Mouse (Mus musculus): ENCODE data around the gene Otub1. TPM values are rescaled to one million over a fixed set of nuclear protein-coding genes. Genes with fewer than 3 reads are reported as not detected.

Otub1 gene
- polyA plus RNA-seq, 1 experiment, result 176 TPM

DNA sequence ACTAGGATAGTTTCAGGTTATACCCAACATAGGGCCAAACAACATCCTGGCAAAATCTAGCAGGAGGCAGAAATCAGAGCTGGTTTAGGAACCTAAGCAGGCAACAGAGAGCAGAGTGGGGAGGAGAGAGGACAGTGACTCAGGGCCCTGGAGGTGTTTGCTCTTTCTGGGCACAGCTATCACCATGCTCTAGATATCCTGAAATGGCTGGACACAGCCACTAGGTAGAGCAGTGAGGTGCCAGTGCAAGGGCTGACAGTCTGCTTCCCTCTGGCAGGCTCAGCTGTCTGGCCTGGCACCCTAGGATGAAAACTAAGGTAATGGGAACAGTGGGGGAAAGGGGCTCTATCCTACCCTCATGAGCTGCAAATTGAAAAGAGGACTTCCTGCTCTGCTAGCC lies 17.4 kb upstream of the Otub1 start:
- Histone ChIP-seq H3K4me1 (replicated peaks; ENCODE audit: control insufficient read depth, insufficient read depth, low read length) (no peaks in the 10 kb centered on the region), H3K27ac (ENCODE audit: control insufficient read depth, insufficient read depth, low read length) (no peak overlapping the region), H3K36me3 (ENCODE audit: control insufficient read depth, insufficient read depth, low read length) (peaks cover 14% of the 10 kb centered on the region; the same call in 1 of the 2 replicates), H3K27me3 (ENCODE audit: control insufficient read depth, insufficient read depth, low read length) (no peaks in the 10 kb centered on the region), H3K4me3 (ENCODE audit: control insufficient read depth, insufficient read depth, low read length) (no peak overlapping the region)
- TF ChIP-seq CTCF (IDR thresholded peaks at IDR 0.05; ENCODE audit: borderline replicate concordance, control insufficient read depth, extremely low read depth, insufficient read depth, low read length, poor library complexity) (no peak), POLR2A (IDR thresholded peaks at IDR 0.05; ENCODE audit: control insufficient read depth, extremely low read depth, insufficient read depth, low read length, poor library complexity) (no peak)
- DNase-seq, result no peak

DNA sequence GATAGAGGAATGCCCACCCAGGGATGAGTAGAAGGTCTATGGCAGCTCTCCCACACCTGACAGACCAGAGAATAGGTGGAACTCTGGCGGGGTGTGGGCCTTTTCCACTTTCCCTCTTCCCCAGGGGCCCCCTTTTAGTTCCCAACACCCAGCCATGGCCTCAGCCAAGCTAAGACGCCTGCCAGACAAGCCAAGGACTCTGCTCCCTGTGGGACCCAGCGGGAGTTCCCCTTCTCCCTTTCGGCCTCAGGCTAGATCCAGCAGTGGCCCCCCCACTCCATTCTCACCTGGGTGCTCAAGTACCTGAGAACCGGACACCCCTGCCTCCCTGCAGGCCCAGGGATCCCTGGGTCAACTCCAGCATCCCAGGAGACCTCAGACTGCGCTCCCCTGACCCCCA lies 16.1 kb upstream of the Otub1 start:
- H3K27ac ChIP-seq (ENCODE audit: control insufficient read depth, insufficient read depth, low read length), result no peak overlapping the region
- H3K27me3 ChIP-seq (ENCODE audit: control insufficient read depth, insufficient read depth, low read length), result no peaks in the 10 kb centered on the region
- no peak overlapping the region for H3K4me3 ChIP-seq (ENCODE audit: control insufficient read depth, insufficient read depth, low read length)
- 0 out of 2 replicates have a peak, but pooled peaks cover 3% of the 10 kb centered on the region for H3K36me3 ChIP-seq (ENCODE audit: control insufficient read depth, insufficient read depth, low read length)
- DNase-seq, result no peak
- TF ChIP-seq CTCF (IDR thresholded peaks at IDR 0.05; ENCODE audit: borderline replicate concordance, control insufficient read depth, extremely low read depth, insufficient read depth, low read length, poor library complexity) (no peak), POLR2A (IDR thresholded peaks at IDR 0.05; ENCODE audit: control insufficient read depth, extremely low read depth, insufficient read depth, low read length, poor library complexity) (no peak)
- 90% methylated on average over 6 of the region's 6 CpGs for WGBS
- peaks cover 4% of the 10 kb centered on the region for H3K4me1 ChIP-seq (replicated peaks; ENCODE audit: control insufficient read depth, insufficient read depth, low read length)

GRCm38 (mm10) chr19:7218753-7219152 lies 12.6 kb upstream of the Otub1 start:
- Histone ChIP-seq H3K27ac (ENCODE audit: control insufficient read depth, insufficient read depth, low read length) (no peak overlapping the region), H3K4me3 (ENCODE audit: control insufficient read depth, insufficient read depth, low read length) (no peak overlapping the region), H3K27me3 (ENCODE audit: control insufficient read depth, insufficient read depth, low read length) (no peaks in the 10 kb centered on the region), H3K4me1 (replicated peaks; ENCODE audit: control insufficient read depth, insufficient read depth, low read length) (peaks cover 15% of the 10 kb centered on the region), H3K36me3 (ENCODE audit: control insufficient read depth, insufficient read depth, low read length) (peaks cover 4% of the 10 kb centered on the region; the same call in 1 of the 2 replicates)
- no peak for DNase-seq
- no peak for TF ChIP-seq POLR2A (IDR thresholded peaks at IDR 0.05; ENCODE audit: control insufficient read depth, extremely low read depth, insufficient read depth, low read length, poor library complexity)
- no peak for TF ChIP-seq CTCF (IDR thresholded peaks at IDR 0.05; ENCODE audit: borderline replicate concordance, control insufficient read depth, extremely low read depth, insufficient read depth, low read length, poor library complexity)
- 98% methylated on average over 5 of the region's 5 CpGs for WGBS

- Histone ChIP-seq H3K36me3 (ENCODE audit: control insufficient read depth, insufficient read depth, low read length) (peaks cover 4% of the 10 kb centered on the region; the same call in 1 of the 2 replicates), H3K4me1 (replicated peaks; ENCODE audit: control insufficient read depth, insufficient read depth, low read length) (peaks cover 15% of the 10 kb centered on the region), H3K27ac (ENCODE audit: control insufficient read depth, insufficient read depth, low read length) (no peak overlapping the region), H3K4me3 (ENCODE audit: control insufficient read depth, insufficient read depth, low read length) (peak overlapping the region; percentile 10; the same call in 1 of the 2 replicates), H3K27me3 (ENCODE audit: control insufficient read depth, insufficient read depth, low read length) (no peaks in the 10 kb centered on the region)
- TF ChIP-seq CTCF (IDR thresholded peaks at IDR 0.05; ENCODE audit: borderline replicate concordance, control insufficient read depth, extremely low read depth, insufficient read depth, low read length, poor library complexity) (no peak), POLR2A (IDR thresholded peaks at IDR 0.05; ENCODE audit: control insufficient read depth, extremely low read depth, insufficient read depth, low read length, poor library complexity) (no peak)
- DNase-seq, result no peak
- WGBS, result 2% methylated on average over 6 of the region's 6 CpGs
These were observed 11.8 kb upstream of the Otub1 start for GRCm38 (mm10) chr19:7217926-7218267.

- Histone ChIP-seq H3K4me3 (ENCODE audit: control insufficient read depth, insufficient read depth, low read length) (peak within 1 kb of the TSS; percentile 86), H3K4me1 (replicated peaks; ENCODE audit: control insufficient read depth, insufficient read depth, low read length) (peaks cover 15% of the 10 kb centered on the region), H3K27me3 (ENCODE audit: control insufficient read depth, insufficient read depth, low read length) (no peaks in the 10 kb centered on the region), H3K36me3 (ENCODE audit: control insufficient read depth, insufficient read depth, low read length) (peaks cover 4% of the 10 kb centered on the region; the same call in 1 of the 2 replicates), H3K27ac (ENCODE audit: control insufficient read depth, insufficient read depth, low read length) (peak within 1 kb of the TSS; percentile 15; the same call in 1 of the 2 replicates)
- DNase-seq, result peak; percentile 91
- WGBS, result under 1% methylated on average over 50 of the region's 50 CpGs
- peak; percentile 56 for TF ChIP-seq POLR2A (IDR thresholded peaks at IDR 0.05; ENCODE audit: control insufficient read depth, extremely low read depth, insufficient read depth, low read length, poor library complexity)
- TF ChIP-seq CTCF (IDR thresholded peaks at IDR 0.05; ENCODE audit: borderline replicate concordance, control insufficient read depth, extremely low read depth, insufficient read depth, low read length, poor library complexity), result no peak
These were observed 11.2 kb upstream of the Otub1 start, which contains the start of gene Cox8a for GRCm38 (mm10) chr19:7217162-7217925. Gene Cox8a, minus strand, starts transcription at chr19:7217616.

DNA sequence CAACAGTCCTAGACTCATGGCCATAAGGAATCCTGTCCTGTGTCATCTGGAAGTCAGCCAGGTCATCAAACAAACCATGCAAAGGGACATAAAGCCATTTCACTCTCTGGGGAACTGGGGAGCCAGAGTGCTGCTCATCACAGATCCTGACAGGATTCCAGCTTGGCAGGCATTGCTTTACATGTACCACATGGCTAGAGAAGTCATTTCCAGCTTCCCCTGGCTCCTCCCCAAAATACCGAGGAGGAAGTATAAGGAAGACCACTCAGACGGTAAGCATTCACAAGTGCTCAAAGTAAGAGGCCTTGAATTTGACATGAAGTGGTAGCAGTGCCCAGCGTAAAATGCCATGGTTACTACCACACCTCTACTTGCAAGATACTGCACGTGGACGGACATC lies 8.4 kb upstream of the Otub1 start:
- H3K4me1 ChIP-seq (replicated peaks; ENCODE audit: control insufficient read depth, insufficient read depth, low read length), result peaks cover 15% of the 10 kb centered on the region
- H3K4me3 ChIP-seq (ENCODE audit: control insufficient read depth, insufficient read depth, low read length), result no peak overlapping the region
- H3K27me3 ChIP-seq (ENCODE audit: control insufficient read depth, insufficient read depth, low read length), result no peaks in the 10 kb centered on the region
- H3K27ac ChIP-seq (ENCODE audit: control insufficient read depth, insufficient read depth, low read length), result no peak overlapping the region
- 87% methylated on average over 5 of the region's 5 CpGs for WGBS
- TF ChIP-seq POLR2A (IDR thresholded peaks at IDR 0.05; ENCODE audit: control insufficient read depth, extremely low read depth, insufficient read depth, low read length, poor library complexity), result no peak
- TF ChIP-seq CTCF (IDR thresholded peaks at IDR 0.05; ENCODE audit: borderline replicate concordance, control insufficient read depth, extremely low read depth, insufficient read depth, low read length, poor library complexity), result no peak
- DNase-seq, result no peak
- peaks cover 4% of the 10 kb centered on the region; the same call in 1 of the 2 replicates for H3K36me3 ChIP-seq (ENCODE audit: control insufficient read depth, insufficient read depth, low read length)

All from thymus, adult 2 months (tissue).